Mouse (Mus musculus): ENCODE data around the gene Ccdc110.

DNA sequence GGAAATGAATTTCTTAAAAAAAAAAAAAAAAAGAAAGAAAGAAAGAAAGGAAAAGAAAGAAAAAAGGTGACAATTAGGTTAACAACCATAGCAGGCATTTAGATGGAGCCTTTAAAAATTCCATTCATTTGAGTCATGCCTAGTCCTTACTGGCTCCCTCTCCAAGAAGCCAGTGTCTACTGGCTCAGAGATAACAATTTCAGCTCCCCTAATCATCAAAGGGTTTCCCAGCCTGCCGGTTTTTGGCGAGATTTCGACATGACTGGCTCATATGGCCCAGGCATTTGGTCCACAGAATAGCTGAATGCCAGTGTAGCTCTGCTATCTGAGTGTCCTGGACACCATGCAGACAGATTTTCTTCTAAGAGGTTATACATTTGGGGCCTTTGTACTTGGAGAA is 30.8 kb upstream of the Ccdc110 start:
- no peak for TF ChIP-seq CTCF (IDR thresholded peaks at IDR 0.05; ENCODE audit: low read depth, low read length)
- TF ChIP-seq TAL1 (conservative IDR thresholded peaks at IDR 0.05; ENCODE audit: low read depth, low read length): no peak
- TF ChIP-seq POLR2AphosphoS5 (IDR thresholded peaks at IDR 0.05; ENCODE audit: insufficient replicate concordance, low read depth, low read length): no peak
